Mouse (Mus musculus): Measurements from ENCODE around the gene V1ra8. TPM values are rescaled to one million over a fixed set of nuclear protein-coding genes. Genes with fewer than 3 reads are reported as not detected.
"Not testable (repeated sequence)": the region's sequence is repeated elsewhere in the genome, so short reads cannot be mapped to it uniquely, and the experiment has no call there.

The V1ra8 gene
- not detected for total RNA-seq (2021)

DNA sequence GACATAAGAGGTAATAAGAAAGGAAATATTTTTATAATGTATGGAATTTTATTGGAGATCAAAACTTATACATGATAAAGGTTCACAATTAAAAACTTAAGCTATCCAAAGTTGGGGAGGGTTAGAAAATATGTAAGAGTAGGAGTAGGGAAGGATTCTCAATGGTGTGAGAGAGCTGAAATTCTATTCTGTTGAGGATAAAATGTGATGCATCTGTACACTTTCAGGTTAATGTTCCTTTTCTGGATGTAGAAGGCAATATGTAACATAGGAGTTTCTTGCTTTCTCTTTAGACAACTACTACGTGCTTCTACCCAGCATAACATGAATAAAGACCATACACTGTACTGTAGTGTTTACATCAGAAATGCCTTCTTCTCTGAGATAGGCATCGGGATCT lies at the start of gene V1ra8:
V1ra8 (plus strand) TSS at position 301 of the 400 bp plus-strand sequence.
- not testable (repeated sequence) for DNase-seq (ENCODE audit: extremely low spot score in 1 of 2, low spot score in 1 of 2)

- DNase-seq (ENCODE audit: extremely low spot score in 1 of 2, low spot score in 1 of 2), result no peak
Measured at GRCm38 (mm10) chr6:90160139-90160538, 42.5 kb upstream of the V1ra8 start.

DNA sequence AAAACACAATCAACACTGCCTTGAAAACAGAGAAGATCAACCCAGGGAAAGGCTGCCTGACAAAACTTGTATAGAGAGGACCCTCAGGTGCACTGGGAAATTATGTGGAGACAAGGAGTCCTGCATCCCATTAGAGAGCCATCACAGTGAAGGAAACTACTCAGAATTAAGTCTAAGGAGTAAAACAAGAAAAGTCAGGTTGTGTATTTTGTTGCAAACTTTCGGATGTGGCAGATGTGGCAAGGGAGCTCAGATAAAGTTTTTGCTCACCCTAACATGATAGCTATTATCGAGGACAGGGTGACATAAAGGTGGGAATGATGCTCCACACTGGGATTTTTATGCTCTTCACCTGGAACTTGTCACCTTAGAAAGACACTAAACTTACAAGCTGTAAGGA lies 28.1 kb upstream of the V1ra8 start, which contains the start of gene Vmn1r52:
Vmn1r52 (plus strand) TSS at position 301 of the 400 bp plus-strand sequence.
- no peak for DNase-seq (ENCODE audit: extremely low spot score in 1 of 2, low spot score in 1 of 2)

- DNase-seq (ENCODE audit: extremely low spot score in 1 of 2, low spot score in 1 of 2), result no peak
Measured at GRCm38 (mm10) chr6:90224338-90224737, 21.7 kb downstream of the V1ra8 start, which contains the start of gene Vmn1r53. Gene Vmn1r53, minus strand, starts transcription at chr6:90224438.

DNA sequence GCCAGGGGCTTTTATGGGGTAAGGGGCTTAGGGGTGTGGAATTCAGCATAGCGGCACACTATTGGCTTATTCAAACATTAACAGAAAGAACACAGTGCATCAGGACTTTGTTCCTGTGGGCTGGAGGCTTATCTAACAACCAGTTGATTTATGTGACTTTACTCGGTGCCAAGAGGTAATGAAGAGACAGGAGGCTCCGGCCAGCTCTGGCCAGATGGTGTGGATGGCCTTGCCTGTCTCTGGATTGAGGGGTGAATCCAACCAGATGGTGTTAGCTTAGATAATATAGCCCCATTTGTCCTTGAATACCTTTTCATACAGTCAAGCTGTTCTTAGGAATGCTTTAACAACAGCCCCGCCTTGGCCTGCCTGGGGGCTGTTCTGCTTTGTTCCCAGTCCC lies 29.5 kb downstream of the V1ra8 start:
- DNase-seq (ENCODE audit: extremely low spot score in 1 of 2, low spot score in 1 of 2), result not testable (repeated sequence)

GRCm38 (mm10) chr6:90232681-90233080 lies 30.1 kb downstream of the V1ra8 start:
- DNase-seq (ENCODE audit: extremely low spot score in 1 of 2, low spot score in 1 of 2), result no peak

GRCm38 (mm10) chr6:90244019-90244418 lies 41.4 kb downstream of the V1ra8 start:
- no peak for DNase-seq (ENCODE audit: extremely low spot score in 1 of 2, low spot score in 1 of 2)

- no peak for DNase-seq (ENCODE audit: extremely low spot score in 1 of 2, low spot score in 1 of 2)
Measured at GRCm38 (mm10) chr6:90246000-90246399, 43.4 kb downstream of the V1ra8 start, which contains the start of gene Vmn1r54. Gene Vmn1r54, plus strand, starts transcription at chr6:90246300.

Other genes starting within 250 kb of the V1ra8 start
- not detected for gene Vmn1r46, start 233.5 kb upstream of the V1ra8 start, total RNA-seq (2021)
- not detected for gene Vmn1r47, start 186.6 kb upstream of the V1ra8 start, total RNA-seq (2021)
- gene Vmn1r48, start 166.0 kb upstream of the V1ra8 start, total RNA-seq (2021), result not detected
- not detected for gene Vmn1r49, start 124.3 kb upstream of the V1ra8 start, total RNA-seq (2021)
- not detected for gene Vmn1r50, start 101.4 kb upstream of the V1ra8 start, total RNA-seq (2021)
- gene Vmn1r51, start 80.2 kb upstream of the V1ra8 start, total RNA-seq (2021), result not detected
- gene Vmn1r52, start 28.0 kb upstream of the V1ra8 start, total RNA-seq (2021), result not detected
- not detected for gene Vmn1r53, start 21.6 kb downstream of the V1ra8 start, total RNA-seq (2021)
- not detected for gene Vmn1r54, start 43.5 kb downstream of the V1ra8 start, total RNA-seq (2021)
- not detected for gene BC048671, start 98.4 kb downstream of the V1ra8 start, total RNA-seq (2021)
- not detected for gene Chst13, start 122.4 kb downstream of the V1ra8 start, total RNA-seq (2021)
- gene Uroc1, start 130.5 kb downstream of the V1ra8 start, total RNA-seq (2021), result not detected
- 10 to 100 TPM; 28.5 to 31.5 TPM for gene Zxdc, start 166.7 kb downstream of the V1ra8 start, total RNA-seq (2021)
- gene Cfap100, start 226.0 kb downstream of the V1ra8 start, total RNA-seq (2021), result 10 to 100 TPM in 1 of 2 experiments, 1 to 10 TPM in 1; 8.3 to 15.7 TPM